Mouse (Mus musculus) heart, adult 11 months (tissue): ENCODE data around the gene Osbpl11.

Experiments
- DNase-seq: peaks from one replicate; pipeline ENCODE4 v3.0.0; 2022

The Osbpl11 gene

GRCm38 (mm10) chr16:33244136-33244691 is 59.3 kb downstream of the Osbpl11 start:
- no peak for DNase-seq

GRCm38 (mm10) chr16:33244933-33245470 is 60.1 kb downstream of the Osbpl11 start:
- no peak for DNase-seq

GRCm38 (mm10) chr16:33246526-33246925 is 61.7 kb downstream of the Osbpl11 start:
- DNase-seq, result no peak

GRCm38 (mm10) chr16:33247006-33247405 is 62.1 kb downstream of the Osbpl11 start:
- no peak for DNase-seq

- peak; percentile 86 for DNase-seq
Measured at GRCm38 (mm10) chr16:33250651-33251120, 65.8 kb downstream of the Osbpl11 start.

GRCm38 (mm10) chr16:33251194-33252051 is 66.6 kb downstream of the Osbpl11 start, which contains the start of gene Snx4:
Snx4 (plus strand) TSS chr16:33251442.
- DNase-seq, result peak; percentile 99

GRCm38 (mm10) chr16:33255601-33256000 is 70.7 kb downstream of the Osbpl11 start:
- peak; percentile 34 for DNase-seq

GRCm38 (mm10) chr16:33258530-33258929 is 73.7 kb downstream of the Osbpl11 start:
- no peak for DNase-seq

- peak; percentile 4 for DNase-seq
Measured at GRCm38 (mm10) chr16:33259824-33260223, 75.0 kb downstream of the Osbpl11 start.

- DNase-seq, result peak; percentile 18
Measured at GRCm38 (mm10) chr16:33260825-33261224, 76.0 kb downstream of the Osbpl11 start.

GRCm38 (mm10) chr16:33261584-33262061 is 76.8 kb downstream of the Osbpl11 start:
- DNase-seq, result peak; percentile 90

GRCm38 (mm10) chr16:33262096-33262495 is 77.2 kb downstream of the Osbpl11 start:
- DNase-seq, result peak; percentile 85

- peak; percentile 61 for DNase-seq
Measured at GRCm38 (mm10) chr16:33267616-33268253, 82.9 kb downstream of the Osbpl11 start.

- peak; percentile 72 for DNase-seq
Measured at GRCm38 (mm10) chr16:33271824-33272223, 87.0 kb downstream of the Osbpl11 start.

GRCm38 (mm10) chr16:33283079-33283478 is 98.2 kb downstream of the Osbpl11 start:
- no peak for DNase-seq

GRCm38 (mm10) chr16:33288536-33288935 is 103.7 kb downstream of the Osbpl11 start:
- DNase-seq, result no peak

- no peak for DNase-seq
Measured at GRCm38 (mm10) chr16:33289981-33290380, 105.1 kb downstream of the Osbpl11 start.

GRCm38 (mm10) chr16:33292241-33292640 is 107.4 kb downstream of the Osbpl11 start:
- no peak for DNase-seq
